Mouse (Mus musculus): Measurements from ENCODE around the gene Gm11733. TPM values are rescaled to one million over a fixed set of nuclear protein-coding genes. Genes with fewer than 3 reads are reported as not detected.
"Not testable (repeated sequence)": the region's sequence is repeated elsewhere in the genome, so short reads cannot be mapped to it uniquely, and the experiment has no call there.

Gene Gm11733
- polyA plus RNA-seq, 1 experiment, result not detected

DNA sequence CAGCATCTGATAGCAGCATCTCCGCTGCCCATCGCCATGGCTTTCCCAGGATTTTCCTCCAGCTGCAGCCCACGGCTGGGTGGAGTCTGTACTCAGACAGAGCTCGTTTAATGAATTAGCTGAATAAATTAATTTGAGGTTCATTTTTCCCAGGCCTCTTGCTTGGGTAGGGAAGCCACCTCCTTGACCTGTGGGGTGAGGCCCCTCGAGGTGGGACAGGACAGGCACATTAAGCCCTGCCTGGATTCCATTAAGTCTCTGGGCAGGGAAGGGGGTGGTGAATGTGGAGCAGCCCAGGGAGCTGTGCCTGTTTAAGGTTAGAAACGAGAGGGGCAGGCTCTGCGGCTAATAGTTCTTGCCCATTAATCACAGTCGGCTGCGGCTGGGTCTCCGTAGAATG is 30.1 kb upstream of the Gm11733 start:
- no peak for DNase-seq (ENCODE audit: low read depth in 1 of 2, low spot score in 2 of 2)
- Histone ChIP-seq H3K4me1 (ENCODE audit: control insufficient read depth, insufficient read depth, insufficient read length) (peaks cover under 1% of the 10 kb centered on the region), H3K36me3 (ENCODE audit: control insufficient read depth, insufficient read depth, low read length) (no peaks in the 10 kb centered on the region), H3K27me3 (ENCODE audit: control insufficient read depth, insufficient read depth, low read length) (no peaks in the 10 kb centered on the region), H3K4me3 (ENCODE audit: extremely low read depth, insufficient read depth, insufficient read length) (no peak overlapping the region), H3K27ac (ENCODE audit: insufficient read depth, low read length) (no peak overlapping the region)
- 52% methylated on average over 10 of the region's 10 CpGs for WGBS
- no peak for TF ChIP-seq CTCF (IDR thresholded peaks at IDR 0.05; ENCODE audit: extremely low read depth, insufficient read depth, insufficient read length, insufficient replicate concordance)
- no peak for TF ChIP-seq POLR2A (IDR thresholded peaks at IDR 0.05; ENCODE audit: low read depth, low read length)

DNA sequence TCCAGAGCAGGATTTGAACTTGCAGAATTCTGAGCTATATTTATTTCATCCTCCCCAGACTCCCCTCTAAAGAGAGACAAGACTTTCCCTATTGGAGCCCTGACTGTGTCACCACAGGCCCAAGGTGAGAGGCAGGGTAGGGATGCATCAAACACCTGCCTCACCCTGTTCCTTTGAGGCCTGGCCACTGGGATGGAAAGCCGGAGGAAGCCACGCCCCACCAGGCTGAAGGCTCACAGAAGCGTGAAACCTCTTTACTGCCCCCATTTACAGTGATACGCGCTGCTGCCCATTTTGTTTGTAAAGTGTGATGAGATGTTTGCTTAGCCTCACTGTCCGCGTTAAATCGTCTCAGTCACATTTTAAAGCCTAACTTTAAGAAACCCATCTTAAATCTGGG is 25.0 kb upstream of the Gm11733 start:
- H3K36me3 ChIP-seq (ENCODE audit: control insufficient read depth, insufficient read depth, low read length), result no peaks in the 10 kb centered on the region
- WGBS, result 9% methylated on average over 8 of the region's 8 CpGs
- TF ChIP-seq CTCF (IDR thresholded peaks at IDR 0.05; ENCODE audit: extremely low read depth, insufficient read depth, insufficient read length, insufficient replicate concordance), result no peak
- no peak for TF ChIP-seq POLR2A (IDR thresholded peaks at IDR 0.05; ENCODE audit: low read depth, low read length)
- no peak overlapping the region for H3K27ac ChIP-seq (ENCODE audit: insufficient read depth, low read length)
- DNase-seq (ENCODE audit: low read depth in 1 of 2, low spot score in 2 of 2), result no peak
- H3K4me3 ChIP-seq (ENCODE audit: extremely low read depth, insufficient read depth, insufficient read length), result no peak overlapping the region
- no peaks in the 10 kb centered on the region; the same call in 1 of the 2 replicates for H3K27me3 ChIP-seq (ENCODE audit: control insufficient read depth, insufficient read depth, low read length)
- H3K4me1 ChIP-seq (ENCODE audit: control insufficient read depth, insufficient read depth, insufficient read length), result peaks cover 9% of the 10 kb centered on the region

DNA sequence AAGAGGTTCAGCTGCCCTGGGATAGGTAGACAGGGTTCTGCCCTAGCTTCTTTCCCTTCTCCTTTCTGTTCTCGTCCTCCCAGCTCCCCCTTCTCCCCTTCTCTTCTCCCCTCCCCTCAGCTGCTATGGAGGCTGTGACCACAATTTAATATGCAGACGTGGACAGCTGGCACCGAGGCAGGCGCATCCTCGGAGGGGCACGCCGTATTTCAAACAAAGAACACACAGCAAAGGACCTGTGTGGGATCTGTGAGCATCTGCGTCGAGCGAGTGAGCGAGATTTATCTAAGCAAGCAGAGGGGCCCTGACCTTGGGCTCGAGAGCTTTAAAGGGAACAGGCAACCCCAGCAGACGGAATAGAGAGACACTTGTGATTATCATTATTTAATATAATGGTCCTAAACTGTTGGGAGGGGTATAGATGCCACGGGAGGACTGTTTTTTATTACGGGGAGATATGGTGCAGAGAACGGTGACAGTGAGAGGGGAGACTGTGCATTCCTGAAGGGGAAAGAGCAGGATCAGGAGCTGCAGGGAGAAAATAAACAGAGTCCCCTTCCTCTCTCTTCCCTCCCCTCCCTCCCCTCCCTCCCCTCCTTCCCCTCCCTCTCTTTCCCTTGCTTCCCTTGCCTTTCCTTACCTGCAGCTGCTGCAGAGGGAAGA is 21.8 kb upstream of the Gm11733 start:
- WGBS, result 35% methylated on average over 16 of the region's 16 CpGs
- TF ChIP-seq CTCF (IDR thresholded peaks at IDR 0.05; ENCODE audit: extremely low read depth, insufficient read depth, insufficient read length, insufficient replicate concordance), result no peak
- no peak for TF ChIP-seq POLR2A (IDR thresholded peaks at IDR 0.05; ENCODE audit: low read depth, low read length)
- no peak overlapping the region for H3K4me3 ChIP-seq (ENCODE audit: extremely low read depth, insufficient read depth, insufficient read length)
- H3K27me3 ChIP-seq (ENCODE audit: control insufficient read depth, insufficient read depth, low read length), result no peaks in the 10 kb centered on the region; the same call in 1 of the 2 replicates
- no peaks in the 10 kb centered on the region for H3K36me3 ChIP-seq (ENCODE audit: control insufficient read depth, insufficient read depth, low read length)
- DNase-seq (ENCODE audit: low read depth in 1 of 2, low spot score in 2 of 2), result no peak
- no peak overlapping the region for H3K27ac ChIP-seq (ENCODE audit: insufficient read depth, low read length)
- H3K4me1 ChIP-seq (ENCODE audit: control insufficient read depth, insufficient read depth, insufficient read length), result peaks cover 9% of the 10 kb centered on the region

DNA sequence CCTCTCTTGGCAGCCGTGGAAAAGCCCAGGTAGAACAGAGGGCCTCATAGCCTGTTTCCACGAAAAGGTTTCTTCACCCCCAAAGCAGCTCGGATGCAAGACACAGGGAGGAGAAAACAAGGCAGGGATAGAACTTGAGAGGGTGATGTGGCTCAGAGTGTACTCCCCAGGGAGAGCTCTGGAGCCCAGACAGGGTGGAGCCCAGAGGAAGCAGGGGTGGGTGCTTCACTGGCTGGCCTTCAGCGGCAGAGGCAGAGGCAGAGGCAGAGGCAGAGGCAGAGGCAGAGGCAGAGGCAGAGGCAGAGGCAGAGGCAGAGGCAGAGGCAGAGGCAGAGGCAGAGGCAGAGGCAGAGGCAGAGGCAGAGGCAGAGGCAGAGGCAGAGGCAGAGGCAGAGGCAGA is 20.8 kb upstream of the Gm11733 start:
- H3K36me3 ChIP-seq (ENCODE audit: control insufficient read depth, insufficient read depth, low read length); H3K27me3 ChIP-seq (ENCODE audit: control insufficient read depth, insufficient read depth, low read length); H3K4me3 ChIP-seq (ENCODE audit: extremely low read depth, insufficient read depth, insufficient read length); H3K4me1 ChIP-seq (ENCODE audit: control insufficient read depth, insufficient read depth, insufficient read length); H3K27ac ChIP-seq (ENCODE audit: insufficient read depth, low read length): not testable (repeated sequence)
- 67% methylated on average over 4 of the region's 4 CpGs for WGBS
- DNase-seq (ENCODE audit: low read depth in 1 of 2, low spot score in 2 of 2), result peak in 1 of 2 experiments; percentile 22

DNA sequence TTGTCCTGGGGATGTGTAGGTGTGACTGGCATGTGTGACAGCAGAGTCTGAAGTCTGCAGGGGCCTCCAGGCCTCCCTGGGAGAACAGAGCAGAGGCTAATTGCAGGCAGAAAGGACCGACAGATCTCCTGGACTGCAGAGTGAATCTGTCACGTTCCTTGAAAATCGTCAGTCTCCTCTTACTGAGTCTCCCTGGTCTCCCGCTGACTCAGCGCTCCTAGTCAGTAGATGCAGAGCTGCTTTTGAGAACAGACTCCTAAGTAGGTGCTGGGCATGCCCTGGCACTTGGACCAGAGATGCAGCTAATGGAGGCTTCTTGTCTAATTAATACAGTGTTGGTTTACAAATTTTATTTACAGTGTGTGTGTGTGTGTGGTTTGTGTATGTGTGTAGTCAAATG is 17.9 kb upstream of the Gm11733 start:
- TF ChIP-seq CTCF (IDR thresholded peaks at IDR 0.05; ENCODE audit: extremely low read depth, insufficient read depth, insufficient read length, insufficient replicate concordance), result no peak
- no peak for TF ChIP-seq POLR2A (IDR thresholded peaks at IDR 0.05; ENCODE audit: low read depth, low read length)
- no peaks in the 10 kb centered on the region for H3K27me3 ChIP-seq (ENCODE audit: control insufficient read depth, insufficient read depth, low read length)
- no peak for DNase-seq (ENCODE audit: low read depth in 1 of 2, low spot score in 2 of 2)
- H3K27ac ChIP-seq (ENCODE audit: insufficient read depth, low read length), result no peak overlapping the region
- H3K36me3 ChIP-seq (ENCODE audit: control insufficient read depth, insufficient read depth, low read length), result no peaks in the 10 kb centered on the region
- WGBS, result 62% methylated on average over 5 of the region's 5 CpGs
- no peaks in the 10 kb centered on the region for H3K4me1 ChIP-seq (ENCODE audit: control insufficient read depth, insufficient read depth, insufficient read length)
- no peak overlapping the region for H3K4me3 ChIP-seq (ENCODE audit: extremely low read depth, insufficient read depth, insufficient read length)

DNA sequence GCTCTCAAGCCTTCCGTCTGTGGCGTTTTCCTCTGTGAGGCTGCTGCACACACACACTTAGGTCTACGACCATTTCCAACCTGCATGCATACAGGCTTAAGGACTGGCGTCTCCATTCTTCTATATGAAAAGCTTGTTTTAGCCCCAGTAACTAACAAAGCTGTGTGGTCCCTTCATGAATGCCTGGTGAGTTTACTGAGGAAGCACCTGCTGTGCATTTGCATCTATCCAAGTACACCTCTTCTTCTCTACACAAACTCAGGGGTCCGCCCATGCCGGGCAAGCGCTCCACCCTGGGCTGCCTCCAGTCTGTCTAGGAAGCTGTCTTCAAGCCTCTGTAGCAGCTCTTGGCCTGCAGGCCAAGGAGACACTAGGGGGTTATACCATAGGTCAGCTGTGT is 17.3 kb upstream of the Gm11733 start:
- H3K4me1 ChIP-seq (ENCODE audit: control insufficient read depth, insufficient read depth, insufficient read length), result no peaks in the 10 kb centered on the region
- TF ChIP-seq CTCF (IDR thresholded peaks at IDR 0.05; ENCODE audit: extremely low read depth, insufficient read depth, insufficient read length, insufficient replicate concordance) (no peak), POLR2A (IDR thresholded peaks at IDR 0.05; ENCODE audit: low read depth, low read length) (no peak)
- no peaks in the 10 kb centered on the region for H3K36me3 ChIP-seq (ENCODE audit: control insufficient read depth, insufficient read depth, low read length)
- H3K27me3 ChIP-seq (ENCODE audit: control insufficient read depth, insufficient read depth, low read length), result no peaks in the 10 kb centered on the region
- H3K4me3 ChIP-seq (ENCODE audit: extremely low read depth, insufficient read depth, insufficient read length), result no peak overlapping the region
- H3K27ac ChIP-seq (ENCODE audit: insufficient read depth, low read length), result no peak overlapping the region
- DNase-seq (ENCODE audit: low read depth in 1 of 2, low spot score in 2 of 2), result no peak
- 96% methylated on average over 7 of the region's 7 CpGs for WGBS

DNA sequence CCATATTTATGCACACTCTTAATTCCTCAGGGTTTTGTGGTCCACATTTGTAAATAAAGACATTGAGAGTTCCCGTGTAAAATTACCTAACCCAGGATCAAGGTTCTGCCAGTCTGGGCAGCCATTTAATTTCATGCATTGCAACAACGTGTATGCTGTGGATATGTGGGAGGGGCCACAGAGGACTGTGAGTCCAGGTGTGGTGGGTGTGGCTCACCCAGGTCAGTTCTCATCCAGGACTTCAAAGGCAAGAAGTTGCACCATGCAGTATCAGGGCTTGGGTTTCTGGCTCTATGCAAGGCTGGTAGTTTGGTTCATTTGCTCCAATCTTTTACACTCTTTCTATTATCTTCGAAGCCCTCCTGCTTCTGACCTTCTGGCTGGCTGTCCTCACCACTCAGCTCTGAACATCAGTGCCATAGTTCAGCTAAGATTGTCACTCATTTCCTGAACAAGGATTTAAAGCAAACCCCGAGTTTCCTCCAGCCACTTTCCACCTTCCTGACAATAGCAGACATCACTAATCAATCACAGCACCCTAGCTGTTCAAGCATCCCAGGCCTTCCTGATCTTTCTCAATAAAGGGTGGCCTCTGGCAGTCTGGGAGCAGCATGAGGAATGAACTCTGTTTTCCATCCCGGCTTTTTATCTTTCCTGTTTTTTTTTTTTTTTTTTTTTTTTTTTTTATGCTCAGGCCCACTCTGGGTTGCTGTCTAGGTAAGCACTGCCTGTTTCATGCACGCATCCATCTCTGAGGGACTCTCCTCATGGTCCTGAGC is 15.4 kb upstream of the Gm11733 start:
- no peak overlapping the region for H3K27ac ChIP-seq (ENCODE audit: insufficient read depth, low read length)
- no peak for TF ChIP-seq CTCF (IDR thresholded peaks at IDR 0.05; ENCODE audit: extremely low read depth, insufficient read depth, insufficient read length, insufficient replicate concordance)
- no peak for TF ChIP-seq POLR2A (IDR thresholded peaks at IDR 0.05; ENCODE audit: low read depth, low read length)
- H3K4me3 ChIP-seq (ENCODE audit: extremely low read depth, insufficient read depth, insufficient read length), result no peak overlapping the region
- WGBS, result 35% methylated on average over 6 of the region's 6 CpGs
- H3K27me3 ChIP-seq (ENCODE audit: control insufficient read depth, insufficient read depth, low read length), result no peaks in the 10 kb centered on the region
- H3K36me3 ChIP-seq (ENCODE audit: control insufficient read depth, insufficient read depth, low read length), result no peaks in the 10 kb centered on the region
- no peaks in the 10 kb centered on the region for H3K4me1 ChIP-seq (ENCODE audit: control insufficient read depth, insufficient read depth, insufficient read length)
- no peak for DNase-seq (ENCODE audit: low read depth in 1 of 2, low spot score in 2 of 2)

Measured in spleen, adult 2 months (tissue).